Mouse (Mus musculus) neural tube, embryonic 13.5 days (tissue): ENCODE measurements around the gene Lnpk. TPM values are rescaled to one million over a fixed set of nuclear protein-coding genes. Genes with fewer than 3 reads are reported as not detected.

Experiments
- ATAC-seq: fragments of 200-750 bp; cut with Nextera tagmentation; 2 replicates; pipeline ENCODE4 v1.8.0; 2017; ENCODE audit warnings: low read depth, mild to moderate bottlenecking, moderate TSS enrichment, moderate library complexity
- H3K27ac ChIP-seq: fragments of 300-500 bp; sonication (generic); replicated peaks from 2 replicates; pipeline ENCODE4 v1.5.1; 2015; ENCODE audit warnings: moderate library complexity, mild to moderate bottlenecking, inconsistent platforms
- H3K27me3 ChIP-seq: fragments of 300-500 bp; sonication (generic); 2 replicates; pipeline ENCODE4 v1.6.1; 2015; ENCODE audit warnings: mild to moderate bottlenecking, inconsistent platforms
- H3K36me3 ChIP-seq: fragments of 300-500 bp; sonication (generic); 2 replicates; pipeline ENCODE4 v1.6.1; 2015; ENCODE audit warnings: mild to moderate bottlenecking, inconsistent platforms
- H3K4me1 ChIP-seq: fragments of 300-500 bp; sonication (generic); replicated peaks from 2 replicates; pipeline ENCODE4 v1.6.1; 2015; ENCODE audit warnings: inconsistent platforms
- H3K4me2 ChIP-seq: fragments of 300-500 bp; sonication (generic); 2 replicates; pipeline ENCODE4 v1.6.1; 2015; ENCODE audit warnings: inconsistent platforms, mild to moderate bottlenecking, moderate library complexity
- H3K4me3 ChIP-seq: fragments of 300-500 bp; sonication (generic); 2 replicates; pipeline ENCODE4 v1.5.1; 2015; ENCODE audit warnings: mild to moderate bottlenecking, inconsistent platforms
- H3K9ac ChIP-seq: fragments of 300-500 bp; sonication (generic); 2 replicates; pipeline ENCODE4 v1.6.1; 2015; ENCODE audit warnings: moderate library complexity, mild to moderate bottlenecking, inconsistent platforms
- H3K9me3 ChIP-seq: fragments of 300-500 bp; sonication (generic); 2 replicates; pipeline ENCODE4 v1.6.1; 2016; ENCODE audit warnings: inconsistent platforms
- WGBS: fragments of 180-500 bp; shearing (Covaris S2); methylation state at CpG from one replicate; pipeline ENCODE4 v1.1.7; 2015; 5-methylcytosine and 5-hydroxymethylcytosine counted together
- polyA plus RNA-seq: library from polyadenylated mRNA; unstranded; fragments of >200 nt; fragmentation: Nextera tagmentation; extraction: Ambion mirVana; gene quantifications from 2 replicates; pipeline ENCODE4 v1.2.1, GENCODE M21; 2015

The Lnpk gene
- polyA plus RNA-seq, 1 experiment from 2014 or later, result 45.0 TPM

DNA sequence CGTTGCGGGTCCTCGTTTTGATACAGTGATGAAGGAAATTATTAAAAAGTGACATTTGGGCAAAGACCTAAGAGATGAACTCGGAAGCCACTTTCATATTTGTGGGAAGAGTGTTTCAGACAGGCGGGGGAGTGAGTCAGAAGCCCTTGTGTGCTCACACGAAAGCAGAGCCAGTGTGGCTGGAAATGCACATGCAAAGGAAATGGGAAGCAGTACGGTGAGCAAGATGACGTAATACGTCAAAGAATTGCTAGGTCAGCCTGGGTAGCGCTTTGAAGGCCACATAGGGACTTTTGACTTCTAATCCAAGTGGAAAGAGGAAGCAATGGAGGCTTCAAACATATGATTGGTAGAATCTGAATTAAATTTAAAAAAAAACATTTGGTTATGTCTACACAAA is 96.6 kb downstream of the Lnpk start:
- WGBS, result 90% methylated on average over 10 of the region's 10 CpGs
- Histone ChIP-seq H3K4me2 (no peak overlapping the region), H3K4me3 (no peak overlapping the region), H3K27ac (no peak overlapping the region), H3K9ac (no peak overlapping the region), H3K36me3 (no peaks in the 10 kb centered on the region), H3K9me3 (no peaks in the 10 kb centered on the region), H3K27me3 (no peaks in the 10 kb centered on the region), H3K4me1 (peaks cover 8% of the 10 kb centered on the region)
- no peak for ATAC-seq

GRCm38 (mm10) chr2:74482086-74482485 is 97.1 kb downstream of the Lnpk start:
- no peak overlapping the region for H3K9ac ChIP-seq
- 88% methylated on average over 10 of the region's 10 CpGs for WGBS
- H3K4me1 ChIP-seq, result peaks cover 8% of the 10 kb centered on the region
- no peaks in the 10 kb centered on the region for H3K27me3 ChIP-seq
- H3K36me3 ChIP-seq, result no peaks in the 10 kb centered on the region
- no peak overlapping the region for H3K4me3 ChIP-seq
- no peak for ATAC-seq
- no peak overlapping the region for H3K4me2 ChIP-seq
- H3K9me3 ChIP-seq, result no peaks in the 10 kb centered on the region
- no peak overlapping the region for H3K27ac ChIP-seq

Other genes with a start within 250 kb of the Lnpk start
- gene Evx2, start 80.1 kb upstream of the Lnpk start, polyA plus RNA-seq, result 0.43 and 0.67 TPM in 2 replicates
- 0.10 and 0.19 TPM in 2 replicates for gene Hoxd13, start 88.9 kb upstream of the Lnpk start, polyA plus RNA-seq
- 0.50 and 1.7 TPM in 2 replicates for gene Hoxd12, start 95.6 kb upstream of the Lnpk start, polyA plus RNA-seq
- 4.0 and 6.5 TPM in 2 replicates for gene Hoxd11, start 100.1 kb upstream of the Lnpk start, polyA plus RNA-seq
- 87.2 and 132 TPM in 2 replicates for gene Hoxd10, start 112.5 kb upstream of the Lnpk start, polyA plus RNA-seq
- 27.7 and 42.7 TPM in 2 replicates for gene Hoxd9, start 118.3 kb upstream of the Lnpk start, polyA plus RNA-seq
- 17.4 and 22.8 TPM in 2 replicates for gene Hoxd8, start 125.2 kb upstream of the Lnpk start, polyA plus RNA-seq
- 24.2 and 33.8 TPM in 2 replicates for gene Hoxd3, start 132.5 kb upstream of the Lnpk start, polyA plus RNA-seq
- 6.9 and 7.2 TPM in 2 replicates for gene Hoxd4, start 132.5 kb upstream of the Lnpk start, polyA plus RNA-seq
- gene Gm28230, start 147.3 kb upstream of the Lnpk start, polyA plus RNA-seq, result 2.2 and 2.4 TPM in 2 replicates
- 6.4 and 9.0 TPM in 2 replicates for gene Hoxd1, start 183.5 kb upstream of the Lnpk start, polyA plus RNA-seq
- gene Mtx2, start 246.4 kb upstream of the Lnpk start, polyA plus RNA-seq, result 156 and 166 TPM in 2 replicates